Mouse (Mus musculus) myocyte (in vitro differentiated cells): ENCODE measurements at regions not wholly inside any gene's neighbourhood (a gene's known extent, or its start where the extent isn't known, plus 50 kb on each side); places are given as distances from the start of the nearest gene placed in this dataset.

Experiments used
- E2F4 ChIP-seq: IDR thresholded peaks from one replicate; pipeline ENCODE4 v1.6.1; 2011; ENCODE audit warnings: mild to moderate bottlenecking, control low read depth, moderate library complexity; ENCODE audit not compliant: insufficient read depth
- MAX ChIP-seq: IDR thresholded peaks from one replicate; pipeline ENCODE4 v1.6.1; 2011; ENCODE audit warnings: low read depth, mild to moderate bottlenecking, control low read depth
- MYOD1 ChIP-seq, 3 experiments: IDR thresholded peaks; one replicate each; pipeline ENCODE4 v1.6.1; 2011; ENCODE audit warnings: control low read depth in 2 of 3, low read depth in 2 of 3, mild to moderate bottlenecking in 2 of 3, moderate library complexity in 1 of 3; ENCODE audit not compliant: insufficient read length in 2 of 3, control insufficient read depth in 1 of 3
- POLR2A ChIP-seq: IDR thresholded peaks from one replicate; pipeline ENCODE4 v1.6.1; 2011; ENCODE audit warnings: low read depth, mild to moderate bottlenecking, control low read depth, moderate library complexity; ENCODE audit not compliant: insufficient read length
- SRF ChIP-seq: IDR thresholded peaks from one replicate; pipeline ENCODE4 v1.6.1; 2011; ENCODE audit warnings: low read depth; ENCODE audit not compliant: control insufficient read depth, insufficient read length
- TCF3 ChIP-seq: IDR thresholded peaks from one replicate; pipeline ENCODE4 v1.6.1; 2011; ENCODE audit warnings: low read depth, control low read depth; ENCODE audit not compliant: insufficient read length
- USF1 ChIP-seq: IDR thresholded peaks from one replicate; pipeline ENCODE4 v1.6.1; 2011; ENCODE audit warnings: low read depth, mild to moderate bottlenecking, control low read depth, moderate library complexity

- TF ChIP-seq POLR2A (no peak), E2F4 (no peak), MAX (no peak), TCF3 (no peak), SRF (no peak), MYOD1 (IDR thresholded peaks at IDR 0.05; ENCODE audit: control insufficient read depth in 1 of 3, insufficient read length in 2 of 3, low read depth in 2 of 3) (no peak), USF1 (no peak)
Observed at GRCm38 (mm10) chr14:76928706-76929105, 107.9 kb upstream of the Ccdc122 start.
